Mouse (Mus musculus) liver, embryonic 14.5 days (tissue): ENCODE measurements at regions not wholly inside any gene's neighbourhood (a gene's known extent, or its start where the extent isn't known, plus 50 kb on each side); places are given as distances from the start of the nearest gene placed in this dataset.

Source experiments
- ATAC-seq: fragments of 200-750 bp; cut with Nextera tagmentation; 2 replicates; pipeline ENCODE4 v1.8.0; 2017; ENCODE audit warnings: moderate number of reproducible peaks, mild to moderate bottlenecking, moderate library complexity; ENCODE audit not compliant: insufficient read depth
- DNase-seq, 3 experiments: peaks; one replicate each; pipeline ENCODE4 v3.0.0-alpha.2; 2012 to 2013; ENCODE audit warnings: low read depth in 3 of 3, low spot score in 3 of 3
- H3K27ac ChIP-seq: fragments of 300-500 bp; sonication (generic); 2 replicates; pipeline ENCODE4 v1.5.1; 2014; ENCODE audit warnings: moderate library complexity, mild to moderate bottlenecking, control low read depth, inconsistent platforms
- H3K27me3 ChIP-seq: fragments of 300-500 bp; sonication (generic); 2 replicates; pipeline ENCODE4 v1.6.1; 2014; ENCODE audit warnings: mild to moderate bottlenecking, low read length, moderate library complexity; ENCODE audit not compliant: control insufficient read depth, insufficient read depth
- H3K36me3 ChIP-seq: fragments of 300-500 bp; sonication (generic); replicated peaks from 2 replicates; pipeline ENCODE4 v1.6.1; 2014; ENCODE audit warnings: low read depth; ENCODE audit not compliant: control insufficient read depth, insufficient read depth
- H3K4me1 ChIP-seq, 2 experiments: fragments of 200-500 bp in 1 of 2; fragments of 300-500 bp in 1 of 2; sonication (generic) in 1 of 2; replicated peaks; 2 replicates each; pipeline ENCODE4 v1.6.1; 2012 to 2014; ENCODE audit warnings: antibody characterized with exemption in 1 of 2, inconsistent platforms in 1 of 2, low read length in 1 of 2; ENCODE audit not compliant: control insufficient read depth in 2 of 2, insufficient read depth in 2 of 2
- H3K4me2 ChIP-seq: fragments of 300-500 bp; sonication (generic); 2 replicates; pipeline ENCODE4 v1.6.1; 2014; ENCODE audit warnings: low read depth, mild to moderate bottlenecking, control low read depth, moderate library complexity
- H3K4me3 ChIP-seq, 2 experiments: fragments of 200-500 bp in 1 of 2; fragments of 300-500 bp in 1 of 2; sonication (generic) in 1 of 2; 2 replicates each; pipeline ENCODE4 v1.5.1; 2012 to 2014; ENCODE audit warnings: low read depth in 2 of 2, low read length in 2 of 2, mild to moderate bottlenecking in 2 of 2, control low read depth in 1 of 2, inconsistent platforms in 1 of 2, moderate library complexity in 1 of 2; ENCODE audit not compliant: insufficient read depth in 1 of 2
- H3K9ac ChIP-seq: fragments of 300-500 bp; sonication (generic); replicated peaks from 2 replicates; pipeline ENCODE4 v1.6.1; 2014; ENCODE audit warnings: mild to moderate bottlenecking, control low read depth, moderate library complexity
- H3K9me3 ChIP-seq: fragments of 300-500 bp; sonication (generic); 2 replicates; pipeline ENCODE4 v1.6.1; 2016; ENCODE audit warnings: low read length, mixed read lengths; ENCODE audit not compliant: control insufficient read depth
- CTCF ChIP-seq: IDR thresholded peaks from 2 replicates; pipeline ENCODE4 v1.5.1; 2016; ENCODE audit warnings: antibody characterized with exemption, low read depth, control low read depth
- EP300 ChIP-seq: IDR thresholded peaks from 2 replicates; pipeline ENCODE4 v1.6.1; 2016; ENCODE audit warnings: antibody characterized with exemption, low read depth
- WGBS: fragments of 180-500 bp; shearing (Covaris S2); extraction: QIAGEN DNeasy Blood & Tissue Kit; methylation state at CpG from one replicate; pipeline ENCODE4 v1.1.7; 2014; ENCODE audit not compliant: insufficient replicate concordance; 5-methylcytosine and 5-hydroxymethylcytosine counted together

DNA sequence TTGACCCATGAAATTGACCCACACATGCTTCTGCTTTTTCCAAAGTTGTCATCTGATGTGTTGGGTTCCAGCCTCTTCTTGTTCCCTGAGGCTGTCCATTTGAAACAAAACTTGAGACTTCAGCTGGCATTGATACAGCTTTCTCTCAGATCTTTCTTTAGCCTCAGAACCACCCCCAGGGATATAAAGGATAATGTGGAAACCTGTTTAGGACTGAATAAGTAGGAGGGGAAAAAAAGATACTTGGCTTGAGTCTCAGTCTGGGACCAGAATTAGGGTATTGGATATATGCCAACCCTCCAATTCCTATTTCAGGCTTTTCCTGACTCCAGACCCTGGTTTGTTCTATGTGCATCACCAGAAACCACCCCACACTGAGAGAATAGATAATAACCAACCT lies 579.7 kb upstream of the Camk1g start:
- no peak overlapping the region for H3K9ac ChIP-seq
- no peak overlapping the region for H3K4me2 ChIP-seq
- H3K4me3 ChIP-seq: no peak overlapping the region
- H3K36me3 ChIP-seq: no peaks in the 10 kb centered on the region
- no peak for TF ChIP-seq EP300
- TF ChIP-seq CTCF: no peak
- DNase-seq (no peak), ATAC-seq (no peak)
- H3K9me3 ChIP-seq: no peaks in the 10 kb centered on the region
- no peaks in the 10 kb centered on the region for H3K27me3 ChIP-seq
- no peak overlapping the region for H3K27ac ChIP-seq
- no peaks in the 10 kb centered on the region for H3K4me1 ChIP-seq

DNA sequence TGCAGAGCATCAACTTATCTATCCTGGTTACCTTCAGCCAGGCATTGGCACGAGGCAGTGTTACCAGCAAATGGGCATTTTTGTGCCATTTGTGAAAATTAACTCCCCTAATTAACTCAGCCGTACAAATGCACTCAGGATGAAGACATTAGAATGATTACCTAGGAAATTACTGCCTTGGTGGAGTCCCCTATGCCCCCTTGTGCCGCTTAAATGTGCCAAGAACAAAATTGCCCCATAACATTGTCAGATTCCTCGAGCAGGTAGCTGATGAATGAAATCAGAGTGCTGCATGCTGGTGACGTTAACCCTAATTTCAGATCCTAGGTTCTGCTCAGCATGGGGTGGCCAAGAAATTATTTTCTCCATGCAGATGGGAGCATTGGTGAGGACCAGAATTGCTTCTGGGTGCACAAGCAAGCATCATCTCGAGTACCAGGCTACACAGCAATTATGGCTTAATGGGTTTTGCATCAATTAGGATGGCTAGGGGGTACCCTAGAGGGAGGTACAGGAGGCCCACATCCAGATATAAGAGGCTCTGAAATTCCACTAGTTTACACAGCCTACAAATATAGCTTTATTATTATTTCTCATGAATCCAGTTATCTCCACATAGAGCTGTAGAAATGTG lies 577.0 kb upstream of the Camk1g start:
- no peak for ATAC-seq
- no peak overlapping the region for H3K4me3 ChIP-seq
- H3K9ac ChIP-seq: no peak overlapping the region
- no peak overlapping the region for H3K27ac ChIP-seq
- no peaks in the 10 kb centered on the region for H3K9me3 ChIP-seq
- WGBS: 42% methylated on average over 6 of the region's 6 CpGs
- H3K4me2 ChIP-seq: no peak overlapping the region
- no peaks in the 10 kb centered on the region for H3K27me3 ChIP-seq
- H3K4me1 ChIP-seq: no peaks in the 10 kb centered on the region
- no peak for DNase-seq
- TF ChIP-seq CTCF: no peak
- TF ChIP-seq EP300: no peak
- no peaks in the 10 kb centered on the region for H3K36me3 ChIP-seq

DNA sequence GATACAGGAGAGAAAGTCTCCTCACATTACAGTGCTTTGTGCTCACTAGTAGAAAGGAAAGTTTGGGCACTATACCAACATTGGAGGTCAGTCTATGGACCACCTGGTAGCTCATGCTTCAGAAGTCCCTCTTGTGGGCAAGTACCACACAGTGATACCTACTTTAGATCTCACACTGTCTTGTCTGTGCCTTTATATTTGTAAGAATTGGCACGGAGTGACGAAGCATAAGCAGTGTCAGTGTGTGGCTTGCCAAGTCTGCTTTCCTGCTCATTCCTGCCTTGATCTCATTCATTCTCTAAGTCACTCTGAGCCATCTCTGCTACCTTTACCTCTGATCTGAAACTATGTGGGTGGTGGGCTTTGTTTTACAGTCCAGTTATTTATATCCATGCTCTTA lies 565.9 kb upstream of the Camk1g start:
- DNase-seq (no peak), ATAC-seq (no peak)
- no peaks in the 10 kb centered on the region for H3K36me3 ChIP-seq
- no peak overlapping the region for H3K27ac ChIP-seq
- no peak overlapping the region for H3K4me2 ChIP-seq
- 71% methylated on average over 2 of the region's 2 CpGs for WGBS
- no peaks in the 10 kb centered on the region for H3K9me3 ChIP-seq
- H3K27me3 ChIP-seq: no peaks in the 10 kb centered on the region
- H3K4me1 ChIP-seq: peaks cover 0 to 2% of the 10 kb centered on the region in 2 experiments; a peak in 2 of 4 replicates
- H3K9ac ChIP-seq: no peak overlapping the region
- H3K4me3 ChIP-seq: no peak overlapping the region
- no peak for TF ChIP-seq EP300
- TF ChIP-seq CTCF: no peak

DNA sequence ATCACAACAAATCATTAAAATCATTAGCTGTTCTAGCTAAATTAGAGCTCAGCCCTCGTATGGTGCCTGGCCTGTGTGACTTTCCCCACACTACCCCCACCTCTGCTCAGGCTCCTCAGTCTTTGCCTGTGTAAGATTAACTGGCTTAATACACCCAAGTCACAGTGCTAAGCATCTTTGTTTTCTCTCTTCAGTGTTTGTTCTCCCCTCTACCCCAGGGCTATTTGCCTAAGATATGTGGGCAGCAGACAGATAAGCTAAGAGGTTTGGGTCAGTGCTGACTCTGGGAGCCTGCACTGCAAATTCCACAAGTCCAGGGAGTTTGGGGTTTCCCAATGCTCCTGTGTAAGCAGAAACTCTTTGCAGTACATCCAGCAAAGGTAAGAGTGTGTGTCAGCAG lies 564.2 kb upstream of the Camk1g start:
- ATAC-seq (peak; percentile 38; the same call in 1 of the 2 replicates), DNase-seq (peak in 2 of 3 experiments; percentile 2 to 9)
- Histone ChIP-seq H3K4me2 (no peak overlapping the region), H3K9me3 (no peaks in the 10 kb centered on the region), H3K27ac (no peak overlapping the region), H3K27me3 (no peaks in the 10 kb centered on the region), H3K36me3 (no peaks in the 10 kb centered on the region), H3K4me3 (no peak overlapping the region), H3K4me1 (peaks cover 0 to 2% of the 10 kb centered on the region in 2 experiments; a peak in 2 of 4 replicates), H3K9ac (no peak overlapping the region)
- WGBS: 35% methylated on average over 1 of the region's 1 CpGs
- TF ChIP-seq EP300: no peak
- no peak for TF ChIP-seq CTCF

DNA sequence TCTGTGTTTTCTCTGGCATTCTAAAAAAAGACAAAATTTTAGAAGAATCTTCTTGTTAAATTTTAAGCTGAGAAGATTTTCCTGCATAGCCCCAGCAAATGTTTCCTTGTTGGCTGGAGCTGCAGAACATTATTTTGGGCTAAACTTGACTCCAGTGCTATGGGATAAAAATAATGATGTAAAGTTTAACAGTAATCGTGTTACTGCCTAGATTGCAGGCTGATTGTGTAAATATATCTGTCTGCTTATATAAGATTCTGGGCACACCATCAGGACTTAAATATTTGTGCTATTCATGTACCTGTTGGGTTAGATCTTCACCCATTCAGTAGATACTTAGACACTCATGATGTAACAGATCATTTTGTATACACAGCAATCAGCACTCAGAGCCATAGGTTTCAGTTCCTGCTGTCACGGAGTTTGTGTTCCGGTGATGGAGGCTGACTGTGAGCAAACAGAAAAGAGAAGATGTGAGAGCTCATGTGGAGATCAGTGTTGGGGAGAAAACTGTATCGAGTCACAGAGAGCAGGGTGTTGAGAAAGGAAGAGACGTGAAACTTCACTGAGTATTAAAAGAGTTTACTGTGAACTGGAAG lies 561.1 kb upstream of the Camk1g start:
- H3K4me2 ChIP-seq: no peak overlapping the region

More for the DNA sequence above, 561.1 kb upstream of the Camk1g start:
- WGBS: 54% methylated on average over 5 of the region's 5 CpGs
- Histone ChIP-seq H3K9me3 (no peaks in the 10 kb centered on the region), H3K9ac (no peak overlapping the region), H3K27me3 (no peaks in the 10 kb centered on the region), H3K27ac (no peak overlapping the region), H3K36me3 (no peaks in the 10 kb centered on the region), H3K4me1 (peaks cover 0 to 2% of the 10 kb centered on the region in 2 experiments; a peak in 2 of 4 replicates), H3K4me3 (no peak overlapping the region)
- TF ChIP-seq EP300 (no peak), CTCF (no peak)
- ATAC-seq: no peak
- no peak for DNase-seq
